ENCODE assay signal across 8 mouse cellular contexts in genomic region chr19:26607551-26608433, GRCm38 (mm10). TPM values are rescaled to one million over a fixed set of nuclear protein-coding genes. Genes with fewer than 3 reads are reported as not detected.
DNase-seq lines count a peak whose midpoint lies in the region; ATAC-seq and TF ChIP-seq lines count a peak whose summit lies in the region.

No protein-coding gene starts in this region.

- H3K27me3 ChIP-seq in heart, adult 2 months (ENCODE audit: control insufficient read depth, insufficient read depth, low read length): no peaks in the 10 kb centered on the region
- peaks cover 34% of the 10 kb centered on the region for H3K27me3 ChIP-seq in liver, embryonic 11.5 days (replicated peaks; ENCODE audit: control insufficient read depth, insufficient read depth, low read length)
- H3K27me3 ChIP-seq in neural tube, embryonic 11.5 days (ENCODE audit: control insufficient read depth, insufficient read depth, low read length): peaks cover 34% of the 10 kb centered on the region

- peak overlapping the region; percentile 94 for H3K4me3 ChIP-seq in heart, adult 2 months
- H3K4me3 ChIP-seq in liver, embryonic 11.5 days (ENCODE audit: low read depth, low read length): peak overlapping the region; percentile 66
- H3K4me3 ChIP-seq in neural tube, embryonic 11.5 days (ENCODE audit: low read depth, low read length): peak overlapping the region; percentile 48

- H3K36me3 ChIP-seq in heart, adult 2 months (ENCODE audit: control insufficient read depth, insufficient read depth, low read length): peaks cover 11% of the 10 kb centered on the region
- H3K36me3 ChIP-seq in liver, embryonic 11.5 days (ENCODE audit: control insufficient read depth, insufficient read depth, low read length): no peaks in the 10 kb centered on the region
- no peaks in the 10 kb centered on the region for H3K36me3 ChIP-seq in neural tube, embryonic 11.5 days (ENCODE audit: control insufficient read depth, insufficient read depth, low read length)

- TF ChIP-seq EP300 in heart, adult 2 months (IDR thresholded peaks at IDR 0.05; ENCODE audit: insufficient read depth, low read depth, low read length): no peak

- no peaks in the 10 kb centered on the region for H3K79me2 ChIP-seq in heart, adult 2 months (replicated peaks; ENCODE audit: control insufficient read depth, insufficient read depth, low read length)

- WGBS in heart, adult 2 months: 3% methylated on average over 39 of the region's 39 CpGs
- WGBS in liver, embryonic 11.5 days: 4% methylated on average over 39 of the region's 39 CpGs
- under 1% methylated on average over 39 of the region's 39 CpGs for WGBS in neural tube, embryonic 11.5 days

- peak; percentile 12 for DNase-seq in thymus, postnatal 0 days (ENCODE audit: low spot score)
- DNase-seq in thymus, postnatal 14 days: no peak
- peak; percentile 48 for DNase-seq in embryo, embryonic 9.5 days (ENCODE audit: extremely low spot score)
- no peak for DNase-seq in heart, adult 2 months
- peak; percentile 62 to 75 for DNase-seq in kidney, adult 8-10 months
- peak; percentile 57 for DNase-seq in liver, embryonic 11.5 days (ENCODE audit: low spot score)
- peak; percentile 49 for DNase-seq in neural tube, embryonic 11.5 days (ENCODE audit: low spot score)

- H3K4me1 ChIP-seq in heart, adult 2 months (ENCODE audit: control insufficient read depth, insufficient read depth, low read length): peaks cover 6% of the 10 kb centered on the region
- H3K4me1 ChIP-seq in liver, embryonic 11.5 days (replicated peaks; ENCODE audit: control insufficient read depth, insufficient read depth, low read length): peaks cover 4% of the 10 kb centered on the region; the same call in 1 of the 2 replicates
- peaks cover 14% of the 10 kb centered on the region for H3K4me1 ChIP-seq in neural tube, embryonic 11.5 days (ENCODE audit: control insufficient read depth, insufficient read depth, low read length)

- TF ChIP-seq CTCF in heart, adult 2 months (IDR thresholded peaks at IDR 0.05): no peak

- intact Hi-C loops in heart, adult 2 months (cut with DNase I): loop anchor here (2.0 kb wide), 1 partner anchor 33 kb away; no protein-coding TSS in a partner anchor

- H3K4me2 ChIP-seq in liver, embryonic 11.5 days: peak overlapping the region; percentile 100
- H3K4me2 ChIP-seq in neural tube, embryonic 11.5 days (ENCODE audit: low read depth): peak overlapping the region; percentile 100

- peak overlapping the region; percentile 73 for H3K9ac ChIP-seq in heart, adult 2 months (ENCODE audit: low read depth, low read length)
- peak overlapping the region; percentile 65 for H3K9ac ChIP-seq in liver, embryonic 11.5 days (ENCODE audit: low read depth, low read length)
- H3K9ac ChIP-seq in neural tube, embryonic 11.5 days (ENCODE audit: low read length): peak overlapping the region; percentile 48

- no peak; the same call in 1 of the 2 replicates for TF ChIP-seq POLR2A in heart, adult 2 months (IDR thresholded peaks at IDR 0.05; ENCODE audit: insufficient read depth, low read depth, low read length)

- no peaks in the 10 kb centered on the region for H3K9me3 ChIP-seq in liver, embryonic 11.5 days (ENCODE audit: control insufficient read depth, low read length)
- H3K9me3 ChIP-seq in neural tube, embryonic 11.5 days (ENCODE audit: control insufficient read depth, low read length): no peaks in the 10 kb centered on the region

- no peak for ATAC-seq in liver, embryonic 11.5 days (replicated peaks; ENCODE audit: low FRiP score)
- no peak for ATAC-seq in neural tube, embryonic 11.5 days (ENCODE audit: insufficient read depth, low FRiP score, low TSS enrichment)
- ATAC-seq in activated CD4-positive, CD25-positive, alpha-beta regulatory T cell, adult 4 months: no peak

- H3K27ac ChIP-seq in heart, adult 2 months: peak overlapping the region; percentile 86
- no peak overlapping the region for H3K27ac ChIP-seq in liver, embryonic 11.5 days (ENCODE audit: low read depth, low read length)
- no peak overlapping the region for H3K27ac ChIP-seq in neural tube, embryonic 11.5 days (ENCODE audit: low read depth, low read length)

RNA-seq across cellular contexts. Expression of gene Smarca2, which starts 2.9 kb away (rescaled TPM):
- polyA plus RNA-seq in thymus, postnatal 0 days (2015; fragmentation: Nextera tagmentation; extraction: Ambion mirVana): 20.8 and 23.9 TPM in 2 replicates
- 10 to 100 TPM; 65.7 to 72.1 TPM for total RNA-seq in heart, adult 2 months (2021)
- polyA plus RNA-seq in heart, adult 2 months (2012; rRNA removed): 24.3 and 54.1 TPM in 2 replicates
- polyA plus RNA-seq in liver, embryonic 11.5 days (2014; fragmentation: Nextera tagmentation; extraction: Ambion mirVana): 16.1 and 16.3 TPM in 2 replicates
- polyA plus RNA-seq in neural tube, embryonic 11.5 days (2014; fragmentation: Nextera tagmentation; extraction: Ambion mirVana): 26.1 and 28.6 TPM in 2 replicates
- polyA plus RNA-seq in activated CD4-positive, CD25-positive, alpha-beta regulatory T cell, adult 4 months (2017; shearing (Covaris generic)): 10 to 100 TPM; 43.0 to 60.0 TPM

Comparison
In these comparisons a context has a peak if more than half of its experiments do, and no peak if none do; other contexts are left out.
1. DNase-seq: peak in thymus, postnatal 0 days (single experiment), embryo, embryonic 9.5 days (single experiment), kidney, adult 8-10 months (2 of 2), liver, embryonic 11.5 days (single experiment) and neural tube, embryonic 11.5 days (single experiment); none in thymus, postnatal 14 days (single experiment) and heart, adult 2 months (0 of 2).
2. Peak in every context shown above with its lines, with median percentiles within 50 percentile points of each other: H3K4me3 ChIP-seq and H3K9ac ChIP-seq.